Mouse (Mus musculus): ENCODE data around the gene Cbr2. TPM values are rescaled to one million over a fixed set of nuclear protein-coding genes. Genes with fewer than 3 reads are reported as not detected.

Gene Cbr2
- not detected in 4 replicates for total RNA-seq (2023)

GRCm38 (mm10) chr11:120731858-120732680 is at the start of gene Cbr2:
TSS of gene Cbr2 (minus strand) at chr11:120732114.

GRCm38 (mm10) chr11:120762672-120763041 is 30.7 kb upstream of the Cbr2 start, which contains the start of gene Hmga1b:
TSS of gene Hmga1b (plus strand) at chr11:120762794.

GRCm38 (mm10) chr11:120727169-120727527 is 4.8 kb downstream of the Cbr2 start, which contains the start of gene Dcxr:
TSS of gene Dcxr (minus strand) at chr11:120727281.

DNA sequence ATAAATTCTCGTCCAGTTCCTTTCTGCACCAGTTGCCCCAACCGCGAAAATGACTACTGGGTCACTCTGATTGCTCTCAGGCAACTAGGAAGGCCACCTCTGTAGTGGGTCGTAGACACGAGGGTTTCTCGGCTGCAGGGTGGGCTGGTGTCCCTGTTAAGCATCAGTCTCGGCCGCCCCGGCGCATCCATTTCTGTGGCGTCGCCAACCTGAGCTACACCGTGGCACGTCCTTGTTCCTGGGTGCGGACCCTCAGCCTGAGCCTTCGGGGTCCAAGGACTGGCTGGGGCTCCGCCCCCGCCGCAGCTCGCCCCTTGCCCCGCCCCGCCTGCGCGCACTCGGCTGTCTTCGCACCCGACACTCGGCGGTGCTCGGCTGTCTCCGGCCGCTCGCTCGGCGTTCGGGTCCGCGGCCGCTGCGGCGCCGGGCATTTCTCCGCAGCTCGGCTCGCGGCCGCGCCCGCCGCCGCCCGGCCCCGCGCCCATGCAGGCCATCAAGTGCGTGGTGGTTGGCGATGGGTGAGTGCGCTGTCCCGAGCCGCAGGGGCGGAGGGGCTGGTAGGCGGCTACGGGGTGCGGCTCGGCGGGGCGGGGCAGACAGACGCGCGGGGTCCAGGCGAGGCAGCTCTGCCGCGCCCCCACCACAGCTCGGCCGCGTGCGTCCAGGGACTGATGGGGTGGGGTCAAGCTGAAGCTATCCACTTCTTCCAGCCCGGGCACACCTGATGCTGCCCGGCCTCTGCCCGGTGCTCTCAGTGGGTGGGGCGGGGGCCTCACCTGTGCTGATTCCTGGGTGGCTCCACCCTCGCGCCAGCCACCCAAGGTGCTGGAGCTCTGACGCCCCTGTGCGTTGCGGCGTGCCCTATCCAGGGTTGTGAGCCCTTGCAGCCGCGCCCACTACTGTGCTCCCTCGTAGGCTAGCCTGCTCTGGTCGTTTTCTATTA is 10.5 kb downstream of the Cbr2 start, which contains the start of gene Rac3:
Gene Rac3 (plus strand): TSS at position 347 of the 943 bp plus-strand sequence.

DNA sequence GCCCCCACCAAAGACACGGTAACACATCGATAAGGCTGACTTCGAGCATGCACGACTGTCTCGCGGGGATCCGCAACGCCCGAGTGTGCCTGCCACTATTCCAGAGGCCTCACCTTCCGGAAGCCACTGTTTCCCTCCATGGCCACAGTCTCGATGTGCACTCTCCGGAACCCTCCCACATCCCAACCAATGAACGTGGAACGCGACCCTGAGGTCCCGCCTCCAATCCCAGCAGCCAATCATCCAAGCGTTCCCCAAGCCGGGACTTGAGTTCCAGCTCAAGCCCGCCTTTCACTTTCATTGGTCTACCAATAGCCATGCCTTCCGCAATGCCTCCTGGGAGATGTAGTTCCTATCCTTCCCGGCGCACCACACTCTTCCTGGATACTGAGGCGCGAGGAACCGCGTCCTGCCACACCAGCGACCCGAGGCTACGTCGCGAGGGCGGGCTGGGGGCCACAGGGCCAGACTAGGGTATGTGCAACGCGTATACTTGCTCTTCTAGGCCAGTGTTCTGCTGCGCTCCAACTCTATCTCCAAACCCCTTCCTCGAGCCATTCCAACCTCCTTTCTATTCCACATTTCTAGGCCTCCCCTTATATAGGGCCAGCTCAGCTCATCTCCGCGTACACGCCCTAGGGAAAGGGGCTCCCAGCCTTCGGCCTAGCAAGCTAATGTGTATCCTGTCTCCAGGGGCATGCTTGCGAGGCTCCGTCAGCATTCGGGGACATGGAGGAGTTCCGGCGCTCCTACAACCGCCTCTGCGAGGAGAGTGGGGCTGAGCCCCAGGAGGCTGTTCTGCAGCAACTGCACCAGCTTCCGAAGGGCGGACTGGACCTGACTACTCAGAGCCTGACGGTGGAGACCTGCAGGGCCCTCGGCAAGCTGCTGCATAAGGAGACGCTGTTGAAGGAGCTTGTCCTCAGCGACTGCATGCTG is 18.1 kb downstream of the Cbr2 start, which contains the start of the genes Cenpx and Lrrc45:
Gene Cenpx (minus strand): TSS at position 159 of the 939 bp plus-strand sequence.
Gene Lrrc45 (plus strand): TSS at position 346 of the 939 bp plus-strand sequence.

Other genes with a start within 250 kb of the Cbr2 start
- 31.5 to 40.7 TPM (median 34.0 TPM) in 4 replicates for gene Mrpl12, start 247.5 kb downstream of the Cbr2 start, total RNA-seq (2023)
- 12.3 to 14.2 TPM (median 13.2 TPM) in 4 replicates for gene Slc25a10, start 240.3 kb downstream of the Cbr2 start, total RNA-seq (2023)
- gene Gcgr, start 201.4 kb downstream of the Cbr2 start, total RNA-seq (2023), result not detected in 4 replicates
- gene Mcrip1, start 182.4 kb downstream of the Cbr2 start, total RNA-seq (2023), result 38.2 to 45.1 TPM (median 40.3 TPM) in 4 replicates
- not detected in 4 replicates for gene Ppp1r27, start 181.0 kb downstream of the Cbr2 start, total RNA-seq (2023)
- gene P4hb, start 158.9 kb downstream of the Cbr2 start, total RNA-seq (2023), result 147 to 174 TPM (median 161 TPM) in 4 replicates
- gene Arhgdia, start 150.5 kb downstream of the Cbr2 start, total RNA-seq (2023), result 511 to 532 TPM (median 521 TPM) in 4 replicates
- 140 to 161 TPM (median 155 TPM) in 4 replicates for gene Alyref, start 133.7 kb downstream of the Cbr2 start, total RNA-seq (2023)
- gene Anapc11, start 133.7 kb downstream of the Cbr2 start, total RNA-seq (2023), result 39.9 to 45.2 TPM (median 44.4 TPM) in 4 replicates
- gene Npb, start 123.6 kb downstream of the Cbr2 start, total RNA-seq (2023), result not detected in 4 replicates
- gene Pcyt2, start 114.2 kb downstream of the Cbr2 start, total RNA-seq (2023), result 101 to 110 TPM (median 102 TPM) in 4 replicates
- gene Sirt7, start 106.9 kb downstream of the Cbr2 start, total RNA-seq (2023), result 95.8 to 118 TPM (median 106 TPM) in 4 replicates
- gene Mafg, start 98.5 kb downstream of the Cbr2 start, total RNA-seq (2023), result 66.1 to 75.4 TPM (median 73.7 TPM) in 4 replicates
- 0.81 to 4.3 TPM (median 1.4 TPM) in 4 replicates for gene Pycr1, start 88.3 kb downstream of the Cbr2 start, total RNA-seq (2023)
- 1.5 to 2.0 TPM in 2 of 4 replicates, not detected in the others for gene Myadml2, start 84.0 kb downstream of the Cbr2 start, total RNA-seq (2023)
- gene Notum, start 70.9 kb downstream of the Cbr2 start, total RNA-seq (2023), result not detected in 4 replicates
- 95.9 to 114 TPM (median 110 TPM) in 4 replicates for gene Aspscr1, start 59.1 kb downstream of the Cbr2 start, total RNA-seq (2023)
- gene Cenpx, start 18.4 kb downstream of the Cbr2 start, total RNA-seq (2023), result 26.6 to 39.0 TPM (median 29.3 TPM) in 4 replicates
- gene Lrrc45, start 18.2 kb downstream of the Cbr2 start, total RNA-seq (2023), result 36.7 to 47.4 TPM (median 37.6 TPM) in 4 replicates
- 0.86 TPM in 1 of 4 replicates, not detected in the others for gene Rac3, start 10.6 kb downstream of the Cbr2 start, total RNA-seq (2023)
- gene Dcxr, start 4.8 kb downstream of the Cbr2 start, total RNA-seq (2023), result 13.4 to 18.0 TPM (median 16.8 TPM) in 4 replicates
- gene Hmga1b, start 30.7 kb upstream of the Cbr2 start, total RNA-seq (2023), result 33.4 to 46.4 TPM (median 42.5 TPM) in 4 replicates
- gene Rfng, start 52.1 kb upstream of the Cbr2 start, total RNA-seq (2023), result 12.1 to 16.6 TPM (median 12.6 TPM) in 4 replicates
- 70.3 to 87.1 TPM (median 75.6 TPM) in 4 replicates for gene Gps1, start 52.2 kb upstream of the Cbr2 start, total RNA-seq (2023)
- gene Dus1l, start 64.3 kb upstream of the Cbr2 start, total RNA-seq (2023), result 49.8 to 57.3 TPM (median 53.2 TPM) in 4 replicates
- 117 to 130 TPM (median 124 TPM) in 4 replicates for gene Fasn, start 92.4 kb upstream of the Cbr2 start, total RNA-seq (2023)
- gene Ccdc57, start 200.8 kb upstream of the Cbr2 start, total RNA-seq (2023), result 0.54 to 1.0 TPM (median 0.88 TPM) in 4 replicates
- 0.95 to 1.4 TPM (median 1.3 TPM) in 4 replicates for gene Slc16a3, start 216.4 kb upstream of the Cbr2 start, total RNA-seq (2023)

Measured in B cell, adult 62 days (primary cell).